Mouse (Mus musculus) megakaryocyte, embryonic 14.5 days (primary cell): ENCODE results near the gene Actb.

Source experiments
- FLI1 ChIP-seq: IDR thresholded peaks from 2 replicates; pipeline ENCODE4 v1.6.1; 2012; ENCODE audit warnings: low read length, inconsistent platforms, mixed read lengths
- GATA1 ChIP-seq: IDR thresholded peaks from 3 replicates; pipeline ENCODE4 v1.6.1; 2012; ENCODE audit warnings: mixed read lengths, low read length, inconsistent platforms, borderline replicate concordance

DNA sequence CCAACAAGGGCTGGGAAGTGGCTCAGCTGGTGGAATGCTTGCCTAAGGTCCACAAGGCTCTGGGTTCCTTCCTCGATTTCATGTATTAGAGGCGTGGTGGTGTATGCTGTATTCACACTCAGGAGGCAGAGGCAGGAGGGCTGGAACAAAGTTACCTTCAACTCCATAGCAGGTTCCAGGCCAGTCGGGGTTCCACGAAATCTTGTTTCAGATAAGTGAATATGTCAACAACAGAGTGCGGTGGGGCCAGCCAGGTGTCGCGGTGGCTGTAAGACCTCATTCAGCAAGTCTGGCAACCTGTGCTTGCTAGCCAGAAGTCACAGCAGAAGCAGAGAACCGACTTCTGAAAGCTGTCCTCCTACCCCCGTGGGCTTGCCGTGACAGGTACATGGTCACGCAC lies 8.7 kb upstream of the Actb start:
- TF ChIP-seq GATA1, result no peak
- TF ChIP-seq FLI1, result no peak
